Mouse (Mus musculus) Patski (cell line): ENCODE results near the gene Gabbr2. TPM values are rescaled to one million over a fixed set of nuclear protein-coding genes. Genes with fewer than 3 reads are reported as not detected.

ENCODE experiments used
- ATAC-seq: fragments of 100-300 bp; one replicate; pipeline ENCODE4 v1.8.0; 2021
- CTCF ChIA-PET: fragments of 350-600 bp; sonication (Branson Sonifier 250); formaldehyde crosslinking; loops from one replicate; lab custom pipeline; 2022; ENCODE audit warnings: inconsistent platforms; lab: Charles Lee
- POLR2A ChIA-PET: fragments of 350-600 bp; sonication (Branson Sonifier 250); formaldehyde crosslinking; loops from one replicate; lab custom pipeline; 2022; ENCODE audit warnings: antibody characterized with exemption, inconsistent platforms; lab: Charles Lee
- DNase-seq: peaks from one replicate; pipeline ENCODE4 v3.0.0-alpha.2; 2011; ENCODE audit warnings: low read depth, low spot score
- H3K27me3 ChIP-seq: fragments of 371-371 bp; one replicate; pipeline ENCODE4 v1.5.1; 2021
- CTCF ChIP-seq: fragments of 100-300 bp; IDR thresholded peaks from one replicate; pipeline ENCODE4 v1.5.1; 2021
- in situ Hi-C: fragments of 300-500 bp; cut with MboI; formaldehyde crosslinking; loops from 3 replicates; pipeline ENCODE4 v1.11.1; 2018; ENCODE audit warnings: low pct_unique_long_range_greater_than_20kb, mixed read lengths
- polyA plus RNA-seq: library from polyadenylated mRNA; unstranded; gene quantifications from one replicate; pipeline ENCODE4 v1.2.3, GENCODE M21; 2021

Gabbr2 gene
- polyA plus RNA-seq, 1 experiment from 2014 or later, result not detected

GRCm38 (mm10) chr4:46625101-46625500 is 366.6 kb downstream of the Gabbr2 start:
- TF ChIP-seq CTCF, result no peak
- ChIA-PET CTCF (interaction anchor here (0.7 to 14.9 kb wide), 3 partner anchors 8 to 31 kb away, joined by 3 to 175 read pairs (median 3); partner anchors contain the start of gene Tbc1d2), POLR2A (interaction anchor here (0.6 kb wide), 1 partner anchor 146 kb away, joined by 4 read pairs; no protein-coding TSS in a partner anchor)
- ATAC-seq, result no peak
- no peak for DNase-seq
- in situ Hi-C loops, result no loop called here
- no peaks in the 10 kb centered on the region for H3K27me3 ChIP-seq

DNA sequence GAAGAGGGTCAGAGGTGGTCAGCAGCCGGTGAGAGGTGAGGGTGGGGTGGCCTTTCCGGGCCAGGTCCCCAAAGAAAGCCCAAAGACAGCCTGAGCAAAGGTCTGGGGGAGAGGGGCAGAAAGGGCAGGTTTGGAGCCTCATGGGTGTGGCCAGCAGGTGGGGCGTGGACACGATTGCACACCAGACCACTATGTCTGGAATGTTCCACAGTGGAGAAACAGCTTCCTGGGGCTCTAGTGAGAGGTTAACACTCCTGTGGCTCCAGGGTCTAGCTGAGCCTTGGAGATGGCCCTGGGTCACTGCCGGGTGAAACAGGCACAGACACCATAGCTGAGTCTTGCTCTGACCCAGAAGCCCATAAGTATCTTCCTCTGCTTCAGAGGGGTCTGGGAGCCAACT is 368.7 kb downstream of the Gabbr2 start:
- ChIA-PET POLR2A (no interaction called here), CTCF (interaction anchor here (1.2 to 14.9 kb wide), 2 partner anchors 11 to 33 kb away, joined by 4 to 175 read pairs; partner anchors contain the start of gene Tbc1d2)
- in situ Hi-C loops, result no loop called here
- TF ChIP-seq CTCF, result no peak
- ATAC-seq, result no peak
- no peak for DNase-seq
- H3K27me3 ChIP-seq, result no peaks in the 10 kb centered on the region

- no peak for DNase-seq
- in situ Hi-C loops, result no loop called here
- no peak for TF ChIP-seq CTCF
- no peak for ATAC-seq
- POLR2A ChIA-PET, result no interaction called here
- CTCF ChIA-PET, result interaction anchor here (2.7 to 14.9 kb wide), 2 partner anchors 10 to 35 kb away, joined by 12 to 175 read pairs; partner anchors contain the start of gene Tbc1d2
- H3K27me3 ChIP-seq, result no peaks in the 10 kb centered on the region
These were observed 370.7 kb downstream of the Gabbr2 start for GRCm38 (mm10) chr4:46620946-46621345.

DNA sequence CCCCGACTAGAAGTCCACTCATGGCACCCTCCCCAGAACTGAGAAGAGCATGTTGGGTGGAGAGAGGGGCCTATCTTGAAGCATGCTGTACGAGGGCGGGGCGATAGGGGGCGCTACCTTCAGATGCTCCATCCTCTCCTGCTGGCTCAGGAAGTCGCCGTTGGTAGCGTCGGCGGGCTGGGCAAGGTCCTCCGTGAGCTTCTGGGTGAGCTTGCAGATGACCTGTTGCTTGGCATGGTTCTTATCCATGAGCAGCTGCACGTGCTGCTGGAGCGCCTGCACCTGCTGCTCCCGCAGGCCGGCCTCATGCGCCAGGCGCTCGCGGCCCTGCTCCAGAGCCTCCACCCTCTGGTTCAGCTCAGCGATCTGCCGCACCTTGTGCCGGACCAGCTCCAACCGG is 371.3 kb downstream of the Gabbr2 start:
- in situ Hi-C loops, result no loop called here
- CTCF ChIA-PET, result interaction anchor here (0.8 to 14.9 kb wide), 4 partner anchors 9 to 112 kb away, joined by 3 to 175 read pairs (median 8); partner anchors contain the start of gene Tbc1d2
- H3K27me3 ChIP-seq, result no peaks in the 10 kb centered on the region
- POLR2A ChIA-PET, result no interaction called here
- no peak for TF ChIP-seq CTCF
- DNase-seq (no peak), ATAC-seq (no peak)

DNA sequence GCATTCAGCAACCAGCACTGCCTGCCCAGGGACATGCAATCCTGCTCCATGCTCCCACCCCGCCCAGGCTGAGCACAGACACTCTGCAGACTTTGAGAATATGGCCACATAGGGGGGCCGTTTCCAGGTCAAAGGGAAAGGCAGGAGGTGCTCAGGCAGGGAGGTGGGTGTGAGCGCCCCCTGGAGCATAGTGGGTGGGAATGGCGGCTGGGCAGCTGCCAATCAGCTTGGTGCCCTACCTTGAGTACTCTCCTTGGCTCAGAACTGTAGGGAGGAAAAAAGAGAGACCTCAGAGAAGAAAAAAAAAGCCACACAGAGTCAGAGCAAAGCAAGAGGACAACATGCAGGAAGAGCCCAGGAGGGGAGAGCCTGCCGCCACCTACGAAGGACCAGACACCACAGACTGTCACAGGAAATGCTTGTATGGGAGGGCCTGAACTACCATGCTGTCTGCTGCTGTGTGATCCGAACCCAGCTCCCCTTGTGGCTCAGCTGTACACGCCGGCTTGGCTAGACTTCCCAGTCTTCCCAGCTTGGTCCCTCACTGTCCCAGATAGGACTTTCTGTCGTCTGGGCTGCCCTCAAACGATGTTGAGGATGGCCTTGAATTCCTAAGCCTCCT is 373.4 kb downstream of the Gabbr2 start:
- ATAC-seq (no peak), DNase-seq (no peak)
- CTCF ChIA-PET, result interaction anchor here (1.0 to 14.9 kb wide), 6 partner anchors 23 to 418 kb away, joined by 3 to 175 read pairs (median 3); partner anchors contain the start of gene Tbc1d2
- in situ Hi-C loops, result loop anchor here (5.0 kb wide), 1 partner anchor 34 kb away; the partner anchor contains the start of gene Tbc1d2
- POLR2A ChIA-PET, result no interaction called here
- no peak for TF ChIP-seq CTCF
- H3K27me3 ChIP-seq, result no peaks in the 10 kb centered on the region

GRCm38 (mm10) chr4:46617408-46617807 is 374.3 kb downstream of the Gabbr2 start:
- in situ Hi-C loops, result loop anchor here (5.0 kb wide), 1 partner anchor 35 kb away; the partner anchor contains the start of gene Tbc1d2
- no peaks in the 10 kb centered on the region for H3K27me3 ChIP-seq
- ChIA-PET POLR2A (no interaction called here), CTCF (interaction anchor here (0.9 to 14.9 kb wide), 9 partner anchors 8 to 419 kb away, joined by 3 to 175 read pairs (median 3); partner anchors contain the start of gene Tbc1d2)
- DNase-seq, result no peak
- no peak for TF ChIP-seq CTCF
- ATAC-seq, result peak; percentile 44

GRCm38 (mm10) chr4:46614641-46615040 is 377.0 kb downstream of the Gabbr2 start:
- DNase-seq (no peak), ATAC-seq (no peak)
- no peaks in the 10 kb centered on the region for H3K27me3 ChIP-seq
- TF ChIP-seq CTCF, result no peak
- CTCF ChIA-PET, result interaction anchor here (14.9 kb wide), 1 partner anchor 41 kb away, joined by 175 read pairs; the partner anchor contains the start of gene Tbc1d2
- POLR2A ChIA-PET, result no interaction called here
- in situ Hi-C loops, result loop anchor here (5.0 kb wide), 1 partner anchor 38 kb away; the partner anchor contains the start of gene Tbc1d2

GRCm38 (mm10) chr4:46613618-46614017 is 378.1 kb downstream of the Gabbr2 start:
- no peak for ATAC-seq
- CTCF ChIA-PET, result interaction anchor here (14.9 kb wide), 1 partner anchor 42 kb away, joined by 175 read pairs; the partner anchor contains the start of gene Tbc1d2
- no peak for TF ChIP-seq CTCF
- POLR2A ChIA-PET, result no interaction called here
- in situ Hi-C loops, result no loop called here
- H3K27me3 ChIP-seq, result no peaks in the 10 kb centered on the region
- DNase-seq, result no peak

Other genes starting within 250 kb of the Gabbr2 start
- 9.4 TPM for gene Anks6, start 65.6 kb upstream of the Gabbr2 start, polyA plus RNA-seq
- gene Galnt12, start 100.0 kb upstream of the Gabbr2 start, polyA plus RNA-seq, result 5.2 TPM
- gene Col15a1, start 216.3 kb upstream of the Gabbr2 start, polyA plus RNA-seq, result 0.09 TPM